Mouse (Mus musculus): ENCODE data around the gene Cdc42ep3. TPM values are rescaled to one million over a fixed set of nuclear protein-coding genes. Genes with fewer than 3 reads are reported as not detected.

Cdc42ep3 gene
- polyA plus RNA-seq, 1 experiment, result 11.9 TPM

GRCm38 (mm10) chr17:79345001-79345709 is 9.7 kb downstream of the Cdc42ep3 start:
- no peak for DNase-seq (ENCODE audit: low read depth)

GRCm38 (mm10) chr17:79343334-79343946 is 11.5 kb downstream of the Cdc42ep3 start:
- DNase-seq (ENCODE audit: low read depth), result no peak

GRCm38 (mm10) chr17:79342639-79343333 is 12.1 kb downstream of the Cdc42ep3 start:
- DNase-seq (ENCODE audit: low read depth), result no peak

GRCm38 (mm10) chr17:79341946-79342470 is 12.9 kb downstream of the Cdc42ep3 start:
- no peak for DNase-seq (ENCODE audit: low read depth)

- DNase-seq (ENCODE audit: low read depth), result no peak
Observed at GRCm38 (mm10) chr17:79337494-79337893, 17.4 kb downstream of the Cdc42ep3 start.

GRCm38 (mm10) chr17:79334701-79335100 is 20.2 kb downstream of the Cdc42ep3 start:
- no peak for DNase-seq (ENCODE audit: low read depth)

- DNase-seq (ENCODE audit: low read depth), result no peak
Observed at GRCm38 (mm10) chr17:79333650-79334049, 21.2 kb downstream of the Cdc42ep3 start.

GRCm38 (mm10) chr17:79332864-79333263 is 22.0 kb downstream of the Cdc42ep3 start:
- no peak for DNase-seq (ENCODE audit: low read depth)

GRCm38 (mm10) chr17:79330397-79330796 is 24.5 kb downstream of the Cdc42ep3 start:
- no peak for DNase-seq (ENCODE audit: low read depth)

GRCm38 (mm10) chr17:79326868-79327376 is 28.0 kb downstream of the Cdc42ep3 start:
- no peak for DNase-seq (ENCODE audit: low read depth)

- no peak for DNase-seq (ENCODE audit: low read depth)
Observed at GRCm38 (mm10) chr17:79317085-79317751, 37.7 kb downstream of the Cdc42ep3 start.

- DNase-seq (ENCODE audit: low read depth), result no peak
Observed at GRCm38 (mm10) chr17:79315415-79316094, 39.3 kb downstream of the Cdc42ep3 start.

GRCm38 (mm10) chr17:79310465-79310864 is 44.4 kb downstream of the Cdc42ep3 start:
- no peak for DNase-seq (ENCODE audit: low read depth)

- peak; percentile 95 for DNase-seq (ENCODE audit: low read depth)
Observed at GRCm38 (mm10) chr17:79309506-79309905, 45.4 kb downstream of the Cdc42ep3 start.

- DNase-seq (ENCODE audit: low read depth), result no peak
Observed at GRCm38 (mm10) chr17:79305644-79306043, 49.2 kb downstream of the Cdc42ep3 start.

- no peak for DNase-seq (ENCODE audit: low read depth)
Observed at GRCm38 (mm10) chr17:79303744-79304497, 51.0 kb downstream of the Cdc42ep3 start.

- DNase-seq (ENCODE audit: low read depth), result no peak
Observed at GRCm38 (mm10) chr17:79303238-79303637, 51.7 kb downstream of the Cdc42ep3 start.

GRCm38 (mm10) chr17:79299925-79300324 is 55.0 kb downstream of the Cdc42ep3 start:
- DNase-seq (ENCODE audit: low read depth), result no peak

GRCm38 (mm10) chr17:79298968-79299367 is 55.9 kb downstream of the Cdc42ep3 start:
- no peak for DNase-seq (ENCODE audit: low read depth)

- DNase-seq (ENCODE audit: low read depth), result no peak
Observed at GRCm38 (mm10) chr17:79295926-79296325, 59.0 kb downstream of the Cdc42ep3 start.

All from gonadal fat pad, adult 2 months (tissue).